Mouse (Mus musculus) E14TG2a.4 (cell line): Measurements from ENCODE around the gene Olfm2.

Experiments
- CTCF ChIP-seq: conservative IDR thresholded peaks from 2 replicates; pipeline ENCODE4 v1.5.1; 2014; ENCODE audit warnings: low read length
- NANOG ChIP-seq: IDR thresholded peaks from 2 replicates; pipeline ENCODE4 v1.6.1; 2014; ENCODE audit warnings: borderline replicate concordance, low read length, mixed read lengths

DNA sequence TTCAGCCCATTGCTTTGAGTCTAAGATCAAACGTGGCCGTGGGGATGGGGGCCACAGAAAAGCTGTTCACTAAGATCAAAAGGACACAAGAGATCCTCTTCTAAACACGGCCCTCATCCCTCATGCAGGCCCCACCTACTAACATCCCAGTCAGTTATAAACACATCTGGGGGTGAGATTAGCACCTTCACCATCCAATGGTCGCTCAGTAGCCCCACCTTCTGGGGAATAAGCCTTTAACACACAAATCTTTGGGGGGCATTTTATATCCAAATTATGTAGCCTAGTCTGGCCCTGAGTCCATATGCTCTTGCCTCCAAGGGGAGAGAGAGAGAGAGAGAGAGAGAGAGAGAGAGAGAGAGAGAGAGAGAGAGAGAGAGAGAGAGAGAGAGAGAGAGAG lies 40.2 kb downstream of the Olfm2 start:
- TF ChIP-seq CTCF (no peak), NANOG (no peak)
